Mouse (Mus musculus) kidney, adult 9 months (tissue): ENCODE measurements around the gene Prpsap1.
A peak's percentile ranks its signal among the peaks of the same experiment; 100 is the strongest.

Experiments used
- DNase-seq: peaks from one replicate; pipeline ENCODE4 v3.0.0; 2022

The Prpsap1 gene

DNA sequence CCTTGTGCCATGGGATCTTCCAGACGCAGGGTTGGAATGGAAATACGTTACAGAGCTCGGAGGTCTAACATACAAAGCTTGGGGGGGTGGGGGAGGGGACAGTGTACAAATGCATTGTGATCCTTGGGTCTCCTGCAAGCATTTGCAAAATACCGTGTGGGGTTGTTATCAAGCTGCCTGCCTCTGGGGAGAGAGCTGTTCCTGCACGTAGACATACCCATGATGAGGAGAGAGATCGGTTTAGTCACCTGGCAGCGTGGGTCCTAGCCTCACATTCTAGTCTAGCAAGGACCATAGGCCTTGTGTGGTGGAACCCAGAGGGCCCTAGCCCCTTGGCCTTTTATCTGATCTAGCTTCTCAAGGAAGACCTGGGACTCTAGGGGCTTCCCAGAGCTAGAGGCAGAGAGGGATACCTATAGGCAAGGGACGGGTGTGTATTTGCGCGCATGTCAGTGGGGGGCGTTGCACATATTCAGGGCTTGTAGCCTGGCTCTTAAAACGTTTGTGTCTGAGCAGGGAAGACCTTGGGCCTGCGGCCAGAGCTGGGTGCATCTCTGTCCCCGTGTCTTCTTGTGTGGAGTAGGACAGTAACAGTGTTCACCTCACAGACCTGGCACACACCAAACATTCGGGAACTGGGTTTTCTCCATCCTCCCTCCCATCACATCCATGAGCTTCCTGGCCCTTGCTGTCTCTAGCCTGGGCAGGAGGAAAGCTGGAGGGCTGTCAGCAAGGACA, 51.7 kb downstream of the Prpsap1 start:
- DNase-seq = no peak

DNA sequence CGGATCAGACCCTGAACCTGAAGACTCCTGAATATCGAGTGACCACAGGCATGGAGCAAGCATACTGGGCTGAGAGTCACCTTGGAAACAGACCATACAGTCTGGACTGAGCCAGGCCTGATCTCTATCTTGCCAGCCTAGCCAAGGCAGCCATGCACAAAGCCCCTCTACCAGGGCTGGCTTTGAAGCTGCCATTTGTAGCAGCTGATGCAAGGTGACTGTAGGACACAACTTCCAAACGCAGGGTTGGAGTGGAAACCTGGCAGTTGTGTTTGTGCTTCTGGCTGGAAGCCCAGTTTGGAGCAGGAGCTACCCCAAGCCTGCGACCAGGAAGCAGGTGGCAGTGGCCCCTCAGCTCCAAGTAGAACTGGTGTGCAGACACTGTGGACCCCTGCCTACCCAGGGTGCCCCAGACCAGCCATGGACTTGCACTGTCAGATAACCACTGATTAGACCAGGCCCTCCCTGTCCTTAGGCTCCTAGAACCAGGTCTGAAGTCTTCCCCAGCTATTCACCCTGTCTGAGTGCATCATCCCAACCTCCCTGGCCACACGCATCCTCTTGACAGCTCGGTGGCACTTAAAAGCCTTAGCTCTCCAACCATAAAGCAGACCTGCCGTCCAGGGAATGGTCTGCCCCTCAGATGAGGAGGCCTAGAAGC, 53.5 kb downstream of the Prpsap1 start:
- DNase-seq = peak; percentile 33

DNA sequence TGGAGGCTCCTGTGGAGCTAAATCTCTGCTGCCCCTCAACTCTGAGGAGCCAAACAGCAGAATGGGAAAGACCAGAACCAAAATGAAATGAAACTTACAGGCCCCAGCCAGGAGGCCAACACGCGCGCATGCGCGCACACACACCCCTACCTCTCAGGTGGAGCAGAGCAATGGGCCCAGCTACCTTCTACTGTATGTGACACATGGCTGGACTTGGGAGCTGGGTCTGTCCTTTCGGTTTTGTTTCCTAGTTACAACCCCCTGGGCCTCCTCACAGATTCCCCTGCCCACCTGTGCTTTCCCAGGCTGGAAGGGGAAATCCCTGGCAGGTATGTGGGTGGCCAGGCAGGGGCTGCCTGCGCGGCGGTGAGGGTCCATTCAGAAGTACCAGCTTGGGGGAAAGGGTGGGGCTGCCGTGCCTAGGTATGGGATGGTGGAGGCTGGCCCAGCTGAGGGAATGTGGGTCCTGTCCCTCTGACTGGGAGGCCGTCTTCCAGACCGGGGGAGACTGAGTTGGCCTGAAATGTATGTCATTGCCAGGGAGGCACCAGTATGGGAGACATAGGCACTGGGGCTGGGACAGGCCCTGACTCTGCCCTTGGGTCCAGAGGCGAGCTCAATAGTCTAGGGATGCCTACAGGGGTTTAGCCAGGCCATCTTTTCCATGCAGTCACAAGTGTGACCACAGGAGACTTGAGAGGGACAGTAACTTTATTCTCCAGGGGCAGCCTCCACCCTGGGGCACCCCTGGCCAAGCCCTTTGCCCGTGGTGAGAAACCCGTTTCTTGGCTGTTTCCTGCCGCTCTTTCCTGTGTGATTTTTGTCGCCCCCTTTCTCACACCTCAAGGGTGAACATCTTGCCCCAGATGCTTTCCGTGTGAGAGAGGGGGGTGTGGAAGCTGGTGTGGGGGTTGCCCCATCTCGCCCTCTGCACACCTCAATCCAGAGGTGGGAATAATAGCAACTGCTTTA, 54.4 kb downstream of the Prpsap1 start:
- DNase-seq = peak; percentile 18

DNA sequence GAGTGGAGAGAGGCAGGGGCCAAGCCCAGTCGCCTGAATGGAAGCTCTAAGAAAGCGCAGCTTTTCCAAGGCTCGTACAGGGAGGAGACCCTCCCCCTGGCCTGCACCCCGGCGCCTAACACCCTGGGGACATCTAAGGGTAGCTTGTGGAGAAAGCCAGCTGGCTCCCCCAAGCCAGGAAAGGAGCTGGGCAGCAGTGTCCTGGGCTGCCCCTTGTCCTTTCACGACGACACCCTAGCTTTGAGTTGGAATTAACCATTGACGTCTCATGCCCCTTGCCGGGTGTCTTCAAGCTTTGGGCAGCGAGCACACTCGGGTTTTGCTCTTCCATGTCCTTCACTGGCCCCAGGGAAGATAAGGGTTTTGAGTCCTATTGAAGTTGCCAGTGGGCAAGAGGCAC, 56.5 kb downstream of the Prpsap1 start:
- no peak for DNase-seq

DNA sequence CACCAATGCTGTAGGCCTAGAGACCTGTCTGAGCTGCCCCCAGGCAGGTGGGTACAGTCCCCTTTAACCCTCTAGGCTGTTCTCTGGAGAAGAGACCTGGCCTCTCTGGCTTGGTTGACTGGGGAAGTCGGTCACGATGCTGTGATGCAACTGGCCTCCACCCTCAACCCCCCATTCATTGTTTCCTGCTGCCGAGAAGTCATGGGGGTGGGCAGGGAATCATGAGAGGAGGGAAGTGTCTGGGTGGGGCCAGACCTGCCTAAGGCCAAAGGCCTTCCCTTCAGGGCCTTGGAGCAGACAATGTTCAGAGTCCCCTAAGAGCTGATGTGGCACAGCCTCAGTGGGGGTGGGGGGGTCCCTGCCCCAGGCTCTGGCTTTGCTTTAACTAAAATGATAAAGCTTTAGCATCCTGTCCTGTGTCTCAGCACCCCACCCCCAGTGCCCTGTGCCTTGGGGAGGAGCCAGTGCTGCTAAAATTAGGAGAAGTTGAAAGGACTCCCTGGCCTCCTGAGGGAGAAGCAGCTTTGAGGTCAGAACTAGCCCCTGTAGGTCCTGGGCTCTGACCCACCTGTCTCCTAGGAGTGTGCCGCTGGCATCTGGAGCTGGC, 57.2 kb downstream of the Prpsap1 start:
- peak; percentile 66 for DNase-seq

GRCm38 (mm10) chr11:116435992-116436724, 57.8 kb downstream of the Prpsap1 start:
- no peak for DNase-seq

GRCm38 (mm10) chr11:116434967-116435752, 58.8 kb downstream of the Prpsap1 start:
- DNase-seq = peak; percentile 88

- peak; percentile 63 for DNase-seq
Observed at GRCm38 (mm10) chr11:116434287-116434966, 59.6 kb downstream of the Prpsap1 start.

DNA sequence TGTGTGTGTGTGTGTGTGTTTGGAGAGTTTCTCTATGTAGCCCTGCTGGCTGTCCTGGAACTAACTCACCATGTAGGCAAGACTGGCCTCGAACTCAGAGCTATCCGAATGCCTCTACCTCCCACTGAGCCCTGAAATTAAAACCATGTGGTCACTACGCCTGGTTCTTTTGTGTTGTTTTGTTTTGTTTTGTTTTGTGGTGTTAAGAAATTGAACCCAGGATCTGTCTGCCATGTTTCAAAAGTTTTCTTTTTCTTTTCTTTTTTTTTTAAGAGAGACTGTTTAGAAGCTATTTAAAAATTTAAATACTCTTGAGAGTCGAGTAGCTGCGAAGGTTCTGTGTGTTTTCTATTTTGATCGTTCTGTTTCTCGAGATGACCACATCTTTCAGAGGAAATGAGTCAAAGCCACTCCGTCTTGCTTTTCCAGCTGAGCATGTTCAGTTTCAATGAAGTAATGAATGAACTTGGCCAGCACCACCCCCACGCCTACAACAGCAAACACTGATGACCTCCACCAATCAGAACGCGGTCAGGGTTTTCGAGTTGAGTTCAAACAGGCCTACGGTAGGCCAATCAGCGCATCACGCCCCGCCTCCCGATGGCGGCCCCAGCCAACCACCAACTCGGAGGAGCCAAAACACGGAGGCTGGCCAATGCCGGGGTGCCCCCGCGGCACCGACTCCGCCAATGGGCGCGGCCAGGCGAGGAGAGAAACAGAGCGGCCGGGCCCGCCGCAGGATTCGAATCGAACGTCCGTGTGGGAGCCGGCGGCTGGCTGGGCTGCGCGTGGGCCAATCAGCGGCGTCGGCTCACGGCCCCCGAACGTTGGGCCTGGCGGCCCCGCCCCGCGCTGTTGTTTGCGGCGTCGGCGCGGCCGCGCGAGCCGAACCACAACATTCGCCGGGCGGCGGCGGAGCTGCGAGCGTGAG, 60.4 kb downstream of the Prpsap1 start, which contains the start of gene Ubald2:
Gene Ubald2, plus strand, starts transcription at position 739 of the 931 bp plus-strand sequence.
- DNase-seq = peak; percentile 100

- no peak for DNase-seq
Observed at GRCm38 (mm10) chr11:116432593-116433355, 61.2 kb downstream of the Prpsap1 start.

- no peak for DNase-seq
Observed at GRCm38 (mm10) chr11:116432127-116432526, 61.9 kb downstream of the Prpsap1 start.

DNA sequence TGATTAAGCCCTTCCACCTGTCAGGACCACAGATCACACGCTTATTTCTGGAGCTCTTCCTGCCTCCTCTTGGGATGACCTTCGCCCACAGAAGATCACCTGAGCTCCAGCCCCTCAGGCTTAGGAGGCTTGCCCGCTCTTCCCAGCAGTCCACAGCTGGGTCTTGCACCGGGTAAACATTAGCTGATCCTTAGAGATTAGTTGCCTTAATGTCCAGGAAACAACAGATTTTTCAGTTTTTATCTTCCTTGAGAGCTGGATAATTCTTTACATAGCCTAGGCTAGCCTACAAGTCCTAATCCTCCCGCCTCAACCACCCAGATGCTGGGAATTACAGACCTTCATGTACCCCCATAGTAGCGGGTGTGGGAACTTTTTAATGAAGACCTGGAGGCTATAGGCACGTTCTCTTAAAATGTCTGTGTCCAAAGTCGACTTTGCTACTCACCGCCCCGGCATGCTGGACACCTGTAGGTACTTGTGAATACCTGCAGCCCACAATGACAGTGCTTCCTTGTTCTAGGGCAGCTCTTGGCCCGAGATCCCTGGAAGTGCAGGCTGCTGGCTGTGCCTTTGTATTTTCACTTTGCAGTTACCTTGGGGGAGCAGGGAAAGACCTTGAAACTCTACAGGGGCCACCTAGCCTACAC, 62.4 kb downstream of the Prpsap1 start:
- peak; percentile 77 for DNase-seq

DNA sequence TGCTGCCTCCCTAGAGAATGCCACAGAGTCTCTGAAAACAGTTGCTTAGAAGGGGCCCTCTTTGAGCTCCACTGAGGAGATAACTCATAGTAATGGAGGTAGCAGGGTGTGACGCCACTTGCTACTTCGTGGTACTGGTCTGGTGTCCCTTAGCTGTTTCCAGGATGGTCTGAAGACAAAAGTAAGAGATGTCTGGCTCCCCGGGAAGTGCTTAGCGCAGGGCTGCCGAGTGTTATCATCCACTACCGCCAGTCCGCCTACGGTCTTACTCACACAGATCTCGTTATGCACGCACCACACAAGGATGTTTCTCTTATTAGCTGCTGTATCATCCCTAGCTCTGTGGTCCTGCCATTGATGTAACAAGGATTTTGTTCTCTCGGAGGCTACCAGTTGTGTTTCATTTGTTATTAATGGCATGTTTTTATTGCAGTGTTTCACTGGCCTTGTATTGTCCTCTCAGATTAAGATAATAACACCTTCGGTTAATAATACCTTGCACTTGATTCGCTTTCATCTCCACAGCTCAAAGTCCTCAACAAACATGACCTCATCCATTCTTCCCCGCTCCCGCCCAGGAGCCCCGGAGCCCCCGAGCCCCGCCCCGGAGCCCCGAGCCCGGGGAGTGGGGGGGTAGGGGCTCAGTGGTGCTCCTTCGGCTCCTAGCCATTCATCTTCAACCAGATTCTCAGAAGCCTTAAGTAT, 63.1 kb downstream of the Prpsap1 start:
- DNase-seq = peak; percentile 64

- no peak for DNase-seq
Observed at GRCm38 (mm10) chr11:116429862-116430613, 64.0 kb downstream of the Prpsap1 start.

DNA sequence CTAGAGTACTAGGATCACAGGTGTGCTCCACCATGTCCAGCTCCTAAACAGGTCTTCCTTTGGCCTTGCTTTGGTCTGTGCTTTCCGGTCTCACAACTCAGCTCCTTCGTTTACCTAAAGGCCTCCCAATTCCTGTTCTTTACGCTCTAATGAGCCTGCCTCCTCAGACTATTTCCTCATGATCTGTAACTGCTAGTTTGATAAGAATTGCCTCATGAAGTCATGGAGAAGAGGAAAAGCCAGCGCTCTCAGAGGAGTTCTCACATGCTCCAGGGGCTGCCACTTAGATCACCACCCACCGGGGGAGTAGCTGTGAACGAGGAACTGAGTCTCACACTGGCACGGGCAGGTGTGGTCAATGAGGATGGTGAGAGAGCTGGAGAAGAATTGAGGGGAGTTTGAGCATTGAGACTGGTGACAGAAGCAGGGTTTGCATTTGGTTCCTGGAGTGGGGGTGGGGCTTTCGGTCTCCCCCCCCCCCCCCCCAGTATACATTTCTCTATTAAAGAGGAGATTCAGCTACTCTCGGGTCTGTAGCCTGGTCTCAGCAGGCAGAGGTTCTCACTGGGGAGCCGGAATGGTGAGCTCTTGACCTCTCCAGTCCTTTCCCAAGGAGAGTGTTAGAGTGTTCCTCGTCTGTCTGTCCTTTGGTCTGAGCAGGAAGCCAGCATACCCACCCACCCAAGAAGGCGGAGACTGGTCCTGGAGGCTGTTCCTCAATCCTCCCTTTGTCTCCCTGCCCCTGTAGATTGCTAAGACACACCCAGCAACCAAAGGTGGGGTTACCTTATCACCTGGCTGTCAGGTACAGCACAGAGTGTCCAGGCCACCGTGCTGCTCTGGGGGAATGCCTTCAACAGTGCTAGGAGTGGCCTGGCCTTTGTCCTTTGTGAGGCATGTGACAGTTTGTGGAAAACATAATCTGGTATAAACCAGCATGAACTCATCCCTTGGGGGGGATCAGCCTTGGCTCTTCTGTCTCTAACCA, 64.8 kb downstream of the Prpsap1 start:
- DNase-seq = peak; percentile 48
